Comparison of ENCODE assay signal across 15 mouse cellular contexts in the genomic region with DNA sequence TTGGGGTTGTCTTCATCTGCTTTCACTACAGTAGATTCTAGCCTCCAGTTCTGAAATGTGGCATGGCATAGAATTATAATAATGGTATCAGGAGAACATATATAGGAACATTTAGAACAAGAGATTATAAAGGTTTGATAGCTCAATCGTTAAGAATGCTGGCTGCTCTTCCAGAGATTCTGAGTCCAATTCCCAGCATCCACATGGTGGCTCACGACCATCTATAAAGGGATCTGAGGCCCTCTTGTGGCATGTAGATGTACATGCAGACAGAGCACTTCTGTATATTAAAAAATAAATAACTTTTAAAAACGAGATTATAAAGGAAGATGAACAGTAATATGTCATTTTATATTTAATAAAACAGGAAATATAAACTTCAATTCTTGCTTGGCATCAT. TPM values are rescaled to one million over a fixed set of nuclear protein-coding genes. Genes with fewer than 3 reads are reported as not detected.
A peak's percentile ranks its signal among the peaks of the same experiment; 100 is the strongest.
DNase-seq lines count a peak whose midpoint lies in the region; ATAC-seq and TF ChIP-seq lines count a peak whose summit lies in the region.
"Had no signal": no experiment of that assay in that cellular context is flagged by ENCODE, and none has a peak within 500 bp of the region (broad histone marks: within the 10 kb centered on the region; RNA-seq: fewer than 3 reads in every experiment).

No protein-coding gene starts in this region.

- H3K9me3 ChIP-seq in intestine, postnatal 0 days (ENCODE audit: control insufficient read depth): no peaks in the 10 kb centered on the region
- H3K9me3 ChIP-seq in intestine, embryonic 16.5 days (ENCODE audit: control insufficient read depth, low read length): no peaks in the 10 kb centered on the region
- H3K9me3 ChIP-seq in midbrain, postnatal 0 days (ENCODE audit: low read length): no peaks in the 10 kb centered on the region
- H3K9me3 ChIP-seq in midbrain, embryonic 15.5 days: no peaks in the 10 kb centered on the region
- no peaks in the 10 kb centered on the region for H3K9me3 ChIP-seq in stomach, postnatal 0 days (ENCODE audit: control insufficient read depth, low read length)
- H3K9me3 ChIP-seq: forebrain, embryonic 12.5 days; neural tube, embryonic 13.5 days had no signal

- no peak overlapping the region for H3K27ac ChIP-seq in intestine, postnatal 0 days (ENCODE audit: low read depth, low read length)
- no peak overlapping the region for H3K27ac ChIP-seq in intestine, embryonic 16.5 days (ENCODE audit: low read length)
- H3K27ac ChIP-seq in midbrain, postnatal 0 days (ENCODE audit: low read depth, low read length): no peak overlapping the region
- no peak overlapping the region for H3K27ac ChIP-seq in midbrain, embryonic 15.5 days
- no peak overlapping the region for H3K27ac ChIP-seq in stomach, postnatal 0 days (replicated peaks)
- H3K27ac ChIP-seq: forebrain, embryonic 12.5 days; neural tube, embryonic 13.5 days had no signal

- TF ChIP-seq EP300 in stomach, postnatal 0 days (optimal IDR thresholded peaks at IDR 0.05): no peak

- no peak for DNase-seq in midbrain, postnatal 0 days (ENCODE audit: low spot score)
- peak; percentile 23 for DNase-seq in brain, adult 2 months (ENCODE audit: low read depth, low spot score)
- DNase-seq in stomach, postnatal 0 days (ENCODE audit: low spot score): no peak
- DNase-seq in thymus, postnatal 36 days: no peak
- DNase-seq in kidney, adult 8-10 months: no peak
- DNase-seq: gastrocnemius, postnatal 25 days; heart, postnatal 4 days; kidney, postnatal 14 days; lung, postnatal 36 days; right cerebral cortex, postnatal 14 days had no signal

- H3K9ac ChIP-seq in intestine, postnatal 0 days (ENCODE audit: low read depth, low read length): no peak overlapping the region
- H3K9ac ChIP-seq in intestine, embryonic 16.5 days (ENCODE audit: low read depth, low read length): no peak overlapping the region
- H3K9ac ChIP-seq in midbrain, postnatal 0 days (replicated peaks; ENCODE audit: low read length, poor library complexity, severe bottlenecking): no peak overlapping the region
- no peak overlapping the region for H3K9ac ChIP-seq in midbrain, embryonic 15.5 days
- H3K9ac ChIP-seq in stomach, postnatal 0 days (ENCODE audit: low read length): no peak overlapping the region
- H3K9ac ChIP-seq: forebrain, embryonic 12.5 days; neural tube, embryonic 13.5 days had no signal

- H3K4me2 ChIP-seq in intestine, postnatal 0 days (replicated peaks; ENCODE audit: low read depth): no peak overlapping the region
- H3K4me2 ChIP-seq in intestine, embryonic 16.5 days (ENCODE audit: low read depth, low read length): no peak overlapping the region
- no peak overlapping the region for H3K4me2 ChIP-seq in midbrain, postnatal 0 days (ENCODE audit: low read depth, low read length, poor library complexity, severe bottlenecking)
- H3K4me2 ChIP-seq in midbrain, embryonic 15.5 days: no peak overlapping the region
- no peak overlapping the region for H3K4me2 ChIP-seq in stomach, postnatal 0 days (replicated peaks; ENCODE audit: low read depth)
- H3K4me2 ChIP-seq: forebrain, embryonic 12.5 days; neural tube, embryonic 13.5 days had no signal

- H3K36me3 ChIP-seq in intestine, postnatal 0 days (ENCODE audit: control insufficient read depth, insufficient read depth): no peaks in the 10 kb centered on the region
- H3K36me3 ChIP-seq in intestine, embryonic 16.5 days (ENCODE audit: control insufficient read depth, insufficient read depth, low read length): no peaks in the 10 kb centered on the region
- H3K36me3 ChIP-seq in midbrain, postnatal 0 days (ENCODE audit: insufficient read depth, low read length): no peaks in the 10 kb centered on the region
- no peaks in the 10 kb centered on the region for H3K36me3 ChIP-seq in midbrain, embryonic 15.5 days (replicated peaks)
- no peaks in the 10 kb centered on the region for H3K36me3 ChIP-seq in stomach, postnatal 0 days (ENCODE audit: control insufficient read depth, insufficient read depth, low read length)
- H3K36me3 ChIP-seq: forebrain, embryonic 12.5 days; neural tube, embryonic 13.5 days had no signal

- TF ChIP-seq CTCF in intestine, postnatal 0 days (IDR thresholded peaks at IDR 0.05; ENCODE audit: low read depth): peak; percentile 69
- TF ChIP-seq CTCF in midbrain, postnatal 0 days (IDR thresholded peaks at IDR 0.05): peak; percentile 53
- TF ChIP-seq CTCF in stomach, postnatal 0 days (IDR thresholded peaks at IDR 0.05; ENCODE audit: low read depth): peak; percentile 64

- no peaks in the 10 kb centered on the region; the same call in 1 of the 2 replicates for H3K4me1 ChIP-seq in intestine, postnatal 0 days (replicated peaks; ENCODE audit: control insufficient read depth, insufficient read depth, low read length)
- no peaks in the 10 kb centered on the region for H3K4me1 ChIP-seq in intestine, embryonic 16.5 days (ENCODE audit: control insufficient read depth, insufficient read depth, low read length)
- H3K4me1 ChIP-seq in midbrain, postnatal 0 days (ENCODE audit: insufficient read depth, low read length): no peaks in the 10 kb centered on the region
- no peaks in the 10 kb centered on the region for H3K4me1 ChIP-seq in midbrain, embryonic 15.5 days
- no peaks in the 10 kb centered on the region for H3K4me1 ChIP-seq in stomach, postnatal 0 days (replicated peaks; ENCODE audit: control insufficient read depth, insufficient read depth)
- H3K4me1 ChIP-seq: forebrain, embryonic 12.5 days had no signal

- no peaks in the 10 kb centered on the region for H3K27me3 ChIP-seq in intestine, postnatal 0 days (replicated peaks; ENCODE audit: control insufficient read depth, insufficient read depth, low read length)
- no peaks in the 10 kb centered on the region for H3K27me3 ChIP-seq in intestine, embryonic 16.5 days (replicated peaks; ENCODE audit: control insufficient read depth, insufficient read depth, low read length)
- H3K27me3 ChIP-seq in midbrain, postnatal 0 days (ENCODE audit: insufficient read depth, low read length): no peaks in the 10 kb centered on the region
- no peaks in the 10 kb centered on the region for H3K27me3 ChIP-seq in midbrain, embryonic 15.5 days (replicated peaks)
- no peaks in the 10 kb centered on the region for H3K27me3 ChIP-seq in stomach, postnatal 0 days (ENCODE audit: control insufficient read depth, insufficient read depth, low read length)
- H3K27me3 ChIP-seq: forebrain, embryonic 12.5 days; neural tube, embryonic 13.5 days had no signal

- no peak overlapping the region for H3K4me3 ChIP-seq in intestine, postnatal 0 days (ENCODE audit: low read depth, low read length)
- H3K4me3 ChIP-seq in intestine, embryonic 16.5 days (ENCODE audit: low read length): no peak overlapping the region
- H3K4me3 ChIP-seq in midbrain, postnatal 0 days (ENCODE audit: low read depth, low read length): no peak overlapping the region
- H3K4me3 ChIP-seq in midbrain, embryonic 15.5 days: no peak overlapping the region
- H3K4me3 ChIP-seq in stomach, postnatal 0 days (ENCODE audit: low read depth, low read length): no peak overlapping the region
- H3K4me3 ChIP-seq: forebrain, embryonic 12.5 days; neural tube, embryonic 13.5 days had no signal

- 43% methylated on average over 3 of the region's 3 CpGs for WGBS in intestine, postnatal 0 days
- WGBS in intestine, embryonic 16.5 days: 50% methylated on average over 3 of the region's 3 CpGs
- WGBS in midbrain, postnatal 0 days: 52% methylated on average over 3 of the region's 3 CpGs
- WGBS in midbrain, embryonic 15.5 days: 46% methylated on average over 3 of the region's 3 CpGs
- WGBS in stomach, postnatal 0 days: 42% methylated on average over 3 of the region's 3 CpGs

- no peak for ATAC-seq in intestine, postnatal 0 days
- no peak for ATAC-seq in intestine, embryonic 16.5 days
- ATAC-seq in midbrain, postnatal 0 days (ENCODE audit: low FRiP score): no peak
- no peak for ATAC-seq in midbrain, embryonic 15.5 days (replicated peaks)
- ATAC-seq in stomach, postnatal 0 days (ENCODE audit: low FRiP score, low TSS enrichment): no peak

RNA-seq across cellular contexts. Expression of a gene that starts 19.2 kb away (rescaled TPM):
- 25.4 and 26.9 TPM in 2 replicates for polyA plus RNA-seq in intestine, postnatal 0 days (2015; fragmentation: Nextera tagmentation; extraction: Ambion mirVana)
- polyA plus RNA-seq in intestine, embryonic 16.5 days (2015; fragmentation: Nextera tagmentation; extraction: Ambion mirVana): 22.8 and 25.3 TPM in 2 replicates
- total RNA-seq in midbrain, postnatal 0 days (2014; rRNA removed): 20.1 and 22.1 TPM in 2 replicates
- polyA plus RNA-seq in midbrain, postnatal 0 days (2015; fragmentation: Nextera tagmentation; extraction: Ambion mirVana): 12.8 and 14.3 TPM in 2 replicates
- polyA plus RNA-seq in midbrain, embryonic 15.5 days (2015; fragmentation: Nextera tagmentation; extraction: Ambion mirVana): 20.2 and 20.5 TPM in 2 replicates
- 14.5 and 14.7 TPM in 2 replicates for polyA plus RNA-seq in stomach, postnatal 0 days (2015; fragmentation: Nextera tagmentation; extraction: Ambion mirVana)

RNA-seq across cellular contexts. Expression of a gene that starts 19.4 kb away (rescaled TPM):
- 2.6 and 2.8 TPM in 2 replicates for polyA plus RNA-seq in intestine, postnatal 0 days (2015; fragmentation: Nextera tagmentation; extraction: Ambion mirVana)
- 8.7 and 9.2 TPM in 2 replicates for polyA plus RNA-seq in intestine, embryonic 16.5 days (2015; fragmentation: Nextera tagmentation; extraction: Ambion mirVana)
- 3.4 and 3.7 TPM in 2 replicates for total RNA-seq in midbrain, postnatal 0 days (2014; rRNA removed)
- polyA plus RNA-seq in midbrain, postnatal 0 days (2015; fragmentation: Nextera tagmentation; extraction: Ambion mirVana): 2.2 and 2.4 TPM in 2 replicates
- 4.1 and 4.3 TPM in 2 replicates for polyA plus RNA-seq in midbrain, embryonic 15.5 days (2015; fragmentation: Nextera tagmentation; extraction: Ambion mirVana)
- 2.8 and 3.3 TPM in 2 replicates for polyA plus RNA-seq in stomach, postnatal 0 days (2015; fragmentation: Nextera tagmentation; extraction: Ambion mirVana)
